Mouse (Mus musculus) spleen, postnatal 10 days (tissue): ENCODE results near the gene Ggct.
"Not testable (repeated sequence)": the region's sequence is repeated elsewhere in the genome, so short reads cannot be mapped to it uniquely, and the experiment has no call there.

Experiments
- DNase-seq, 2 experiments: peaks; one replicate each; pipeline ENCODE4 v3.0.0; 2021 to 2022; ENCODE audit warnings: low spot score in 2 of 2

The Ggct gene

GRCm38 (mm10) chr6:54996361-54996760, 3.6 kb upstream of the Ggct start:
- no peak for DNase-seq

GRCm38 (mm10) chr6:54992141-54992540, 609 bp downstream of the Ggct start:
- no peak for DNase-seq

DNA sequence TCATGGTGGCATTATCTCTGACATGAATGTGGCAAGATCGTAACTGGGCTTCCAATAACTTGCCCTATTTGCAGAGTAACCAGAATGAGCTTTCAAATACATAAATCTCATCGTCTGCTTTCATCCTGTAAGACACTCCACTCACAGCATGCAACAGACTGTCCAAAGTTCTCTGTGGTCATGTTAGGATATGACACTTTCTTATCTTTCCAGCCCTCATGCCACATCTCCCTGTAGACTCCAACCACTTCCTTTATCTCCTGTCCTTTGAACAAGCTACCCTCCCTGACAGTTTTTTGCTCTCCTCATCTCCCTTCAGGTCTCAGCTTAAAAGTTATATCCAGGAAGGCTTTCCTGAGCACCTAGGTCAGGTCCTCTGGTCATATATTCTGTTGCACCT, 1.6 kb downstream of the Ggct start:
- no peak for DNase-seq

GRCm38 (mm10) chr6:54988141-54988540, 4.6 kb downstream of the Ggct start:
- no peak for DNase-seq

- no peak for DNase-seq
Measured at GRCm38 (mm10) chr6:54984096-54984495, 8.7 kb downstream of the Ggct start.

DNA sequence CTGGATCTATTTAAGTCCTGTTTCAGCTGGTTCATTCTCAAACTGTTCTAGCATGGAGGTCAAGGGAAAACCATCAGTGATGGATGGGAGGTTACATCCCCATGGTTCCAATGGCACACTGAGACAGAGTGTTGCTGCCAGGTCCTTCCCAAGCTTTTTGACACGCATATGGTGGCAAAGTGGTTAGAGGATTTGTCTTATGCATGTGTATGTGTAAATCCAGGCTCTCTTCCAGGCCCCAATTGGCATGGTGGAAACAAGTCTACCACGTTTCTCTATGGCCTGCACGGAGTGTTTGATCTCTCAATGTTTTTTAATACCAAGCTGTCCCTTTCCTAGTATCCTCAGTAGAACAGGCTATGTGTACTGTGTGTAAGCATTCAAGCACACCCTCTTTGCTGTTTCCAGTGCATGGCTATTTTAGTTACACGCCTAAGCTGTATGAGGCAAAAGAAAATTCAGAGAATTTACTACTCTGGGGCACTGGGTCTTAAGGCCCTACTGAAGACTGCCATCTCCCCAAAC, 9.2 kb downstream of the Ggct start:
- no peak for DNase-seq

DNA sequence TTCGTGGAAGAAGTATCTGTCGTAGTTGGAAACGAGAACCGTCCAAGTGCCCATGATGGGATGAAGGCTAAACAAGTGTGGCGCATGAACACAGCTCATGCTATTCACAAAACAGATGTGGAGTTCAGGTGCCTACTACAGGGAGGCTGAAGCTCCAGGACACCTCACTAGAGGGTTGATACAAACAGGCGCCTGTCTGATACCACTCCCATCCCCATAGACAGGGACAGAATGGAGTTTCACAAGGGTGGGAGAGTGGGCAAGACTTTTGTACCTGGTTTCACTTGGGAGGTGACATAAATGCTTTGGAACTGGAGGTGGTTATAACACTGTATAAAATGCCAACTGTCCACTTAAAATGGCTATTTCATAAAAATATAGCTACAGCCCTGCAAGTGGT, 13.3 kb downstream of the Ggct start:
- DNase-seq, result no peak

DNA sequence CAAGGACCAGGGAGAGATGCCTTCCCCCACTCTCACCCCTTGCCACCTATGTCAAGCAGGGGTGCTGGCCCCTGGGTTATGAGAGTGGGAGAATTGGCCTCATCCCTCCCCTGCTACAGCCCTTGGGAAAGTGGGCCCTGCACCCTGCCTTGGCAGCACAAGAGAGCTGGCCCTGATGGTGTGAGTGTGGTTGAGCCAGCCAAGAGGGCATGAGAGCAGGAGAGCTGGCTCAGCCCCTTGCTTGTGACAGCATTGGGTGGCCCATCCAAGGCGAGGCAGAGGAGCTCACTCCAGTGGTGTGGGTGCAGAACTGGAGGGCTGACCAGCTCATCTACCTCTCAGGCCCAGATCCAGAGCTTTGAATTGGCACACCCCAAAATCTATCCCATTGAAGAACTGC, 17.1 kb downstream of the Ggct start:
- DNase-seq, result no peak

DNA sequence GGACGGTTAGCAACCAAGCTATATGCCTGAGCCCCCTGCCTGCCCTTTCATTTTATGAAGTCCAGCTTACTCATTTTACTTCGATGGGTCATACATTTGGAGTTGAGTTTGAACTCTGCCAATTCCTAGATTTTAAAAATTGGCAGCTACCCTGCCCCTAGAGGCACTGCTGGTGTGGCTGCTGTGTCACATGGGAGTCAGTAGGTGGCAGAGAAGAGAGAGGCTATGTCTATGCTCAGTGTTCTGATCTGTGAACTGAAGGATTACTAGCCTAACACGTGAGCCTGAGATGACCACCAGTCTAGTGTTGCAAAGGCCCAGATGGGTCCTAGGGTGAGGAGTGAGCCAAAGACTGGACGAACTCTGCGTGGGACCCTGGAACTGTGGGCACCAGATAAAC, 18.2 kb downstream of the Ggct start:
- DNase-seq, result peak in 1 of 2 experiments; percentile 59

GRCm38 (mm10) chr6:54972929-54973211, 19.9 kb downstream of the Ggct start:
- no peak for DNase-seq

GRCm38 (mm10) chr6:54972111-54972928, 20.4 kb downstream of the Ggct start, which contains the start of gene Nod1:
Nod1 (minus strand) TSS chr6:54972612.
- peak; percentile 40 to 74 for DNase-seq

DNA sequence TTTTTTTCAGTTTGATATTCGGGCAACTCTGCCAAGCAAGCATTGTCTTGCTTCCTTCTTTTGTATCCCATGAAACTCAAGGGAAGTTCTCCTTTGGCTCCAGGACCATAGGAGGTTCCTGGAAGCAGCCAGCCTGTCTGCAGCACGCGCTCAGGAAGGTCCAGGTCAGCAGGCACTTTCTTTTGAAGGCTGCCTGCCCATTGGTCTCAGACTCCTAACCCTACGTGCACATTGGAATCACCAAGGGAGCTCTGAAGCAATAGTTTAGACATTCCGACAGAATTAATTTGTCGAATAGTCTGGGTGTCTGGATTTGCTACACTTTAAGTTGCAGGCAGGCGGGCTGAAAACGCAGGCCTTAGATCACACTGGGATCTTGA, 21.0 kb downstream of the Ggct start:
- no peak for DNase-seq

- DNase-seq, result no peak
Measured at GRCm38 (mm10) chr6:54970506-54970905, 22.2 kb downstream of the Ggct start.

DNA sequence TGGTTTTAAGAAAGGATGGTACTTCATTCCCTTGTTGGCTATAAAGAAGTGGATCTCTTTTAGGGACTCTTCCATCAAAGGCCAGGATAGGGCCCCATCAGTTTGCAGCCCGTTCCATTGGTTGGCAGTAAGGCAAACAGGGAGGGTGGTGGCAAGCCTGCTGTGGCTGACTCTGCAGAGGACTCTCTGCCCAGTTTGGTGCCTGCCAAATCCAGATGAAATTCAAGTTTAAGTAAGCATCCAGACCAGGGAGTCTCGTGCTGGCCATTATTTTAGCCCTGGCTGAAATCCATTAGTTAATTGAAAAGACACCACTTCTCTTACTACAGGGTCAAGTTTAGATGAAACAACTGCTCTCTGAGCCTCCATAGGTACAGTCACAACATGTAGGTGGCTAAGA, 22.9 kb downstream of the Ggct start:
- no peak for DNase-seq

- DNase-seq, result no peak
Measured at GRCm38 (mm10) chr6:54967591-54967990, 25.2 kb downstream of the Ggct start.

DNA sequence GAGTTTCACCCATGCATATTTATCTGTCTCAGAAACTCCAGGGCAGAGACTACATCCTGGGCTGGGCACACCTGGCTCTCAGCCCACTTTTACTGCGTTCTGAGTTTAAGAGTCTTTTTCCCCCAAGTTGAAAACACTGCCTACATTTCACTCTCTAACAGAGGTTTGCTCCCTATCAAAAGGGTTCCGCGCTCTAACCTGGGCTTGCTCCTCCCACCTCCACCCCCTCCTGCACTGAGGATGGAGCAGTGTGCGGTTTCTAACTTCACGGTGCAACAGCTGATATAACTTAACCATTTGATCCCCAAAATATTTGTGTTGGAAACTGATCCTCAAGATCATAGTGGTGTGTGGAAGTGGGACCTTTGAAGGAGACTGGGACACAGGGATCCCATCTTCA, 27.5 kb downstream of the Ggct start:
- DNase-seq, result no peak

GRCm38 (mm10) chr6:54964755-54965154, 28.0 kb downstream of the Ggct start:
- DNase-seq, result no peak

- no peak for DNase-seq
Measured at GRCm38 (mm10) chr6:54963599-54963998, 29.2 kb downstream of the Ggct start.

DNA sequence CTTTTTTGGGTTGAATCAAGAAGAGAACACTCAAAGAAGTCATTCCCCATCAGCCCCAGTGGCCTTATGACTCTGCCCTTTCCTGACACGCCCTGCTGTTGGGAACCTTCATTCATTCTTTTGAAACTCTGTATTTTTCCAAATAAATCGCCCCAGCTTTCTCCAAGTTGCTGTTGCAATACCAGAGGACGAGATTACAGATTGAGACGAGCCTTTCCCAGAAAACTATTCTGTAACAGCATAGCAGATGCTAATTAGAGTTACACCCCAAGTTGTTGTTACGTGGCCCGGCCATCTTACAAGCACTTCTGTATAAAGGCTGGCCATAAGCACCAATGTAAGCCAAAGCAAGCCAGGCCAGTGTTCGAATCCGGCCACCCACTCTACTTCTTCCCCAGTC, 35.1 kb downstream of the Ggct start:
- no peak for DNase-seq

- no peak for DNase-seq
Measured at GRCm38 (mm10) chr6:54956425-54956824, 36.3 kb downstream of the Ggct start.

DNA sequence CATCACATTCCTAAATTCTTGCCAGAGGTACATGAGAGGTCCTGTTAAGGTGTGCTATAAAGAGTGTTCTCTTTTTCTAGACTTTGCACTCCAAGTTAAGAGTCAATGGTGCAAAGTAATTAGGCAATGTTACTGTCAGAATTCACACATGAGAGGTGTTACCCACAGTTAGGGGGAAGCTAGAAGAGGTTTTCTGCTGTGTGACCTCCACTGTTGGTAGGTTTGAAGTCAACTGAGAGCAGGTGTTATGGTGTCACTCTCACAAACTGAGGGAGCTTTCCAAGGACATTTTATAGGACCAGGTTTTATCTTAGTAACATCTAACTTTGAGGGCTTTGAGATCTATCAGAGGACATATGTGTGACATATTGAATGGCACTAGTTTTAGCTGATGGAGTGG, 36.8 kb downstream of the Ggct start:
- DNase-seq, result no peak

GRCm38 (mm10) chr6:54954659-54955414, 37.9 kb downstream of the Ggct start:
- no peak for DNase-seq

GRCm38 (mm10) chr6:54953399-54953798, 39.4 kb downstream of the Ggct start:
- DNase-seq, result not testable (repeated sequence)
